Mouse (Mus musculus) erythroblast, embryonic 14.5 days (primary cell): ENCODE data around the gene Sugp2. TPM values are rescaled to one million over a fixed set of nuclear protein-coding genes. Genes with fewer than 3 reads are reported as not detected.
A peak's percentile ranks its signal among the peaks of the same experiment; 100 is the strongest.

Experiments
- H3K27me3 ChIP-seq: 2 replicates; pipeline ENCODE4 v1.6.1; 2012; ENCODE audit warnings: inconsistent platforms; ENCODE audit not compliant: control insufficient read depth
- H3K36me3 ChIP-seq: 2 replicates; pipeline ENCODE4 v1.6.1; 2012; ENCODE audit warnings: mild to moderate bottlenecking, inconsistent platforms; ENCODE audit not compliant: control insufficient read depth
- H3K4me1 ChIP-seq: 2 replicates; pipeline ENCODE4 v1.6.1; 2012; ENCODE audit warnings: inconsistent platforms; ENCODE audit not compliant: control insufficient read depth
- H3K4me3 ChIP-seq: replicated peaks from 2 replicates; pipeline ENCODE3; 2012; ENCODE audit warnings: moderate library complexity, mild to moderate bottlenecking, inconsistent platforms
- H3K9me3 ChIP-seq: 2 replicates; pipeline ENCODE4 v1.6.1; 2012; ENCODE audit warnings: low read length, inconsistent platforms, mixed read lengths; ENCODE audit not compliant: control insufficient read depth
- GATA1 ChIP-seq: IDR thresholded peaks from 2 replicates; pipeline ENCODE4 v1.6.1; 2012; ENCODE audit warnings: low read length, inconsistent platforms, mixed read lengths
- TAL1 ChIP-seq: IDR thresholded peaks from 3 replicates; pipeline ENCODE4 v1.6.1; 2012; ENCODE audit warnings: low read length, inconsistent platforms, mixed read lengths
- polyA plus RNA-seq: library from polyadenylated mRNA; stranded (reverse); fragments of >175 nt; gene quantifications from 2 replicates; pipeline ENCODE4 v1.2.3, GENCODE M21; 2012

Sugp2 gene
- polyA plus RNA-seq, 1 experiment = 1.5 TPM

DNA sequence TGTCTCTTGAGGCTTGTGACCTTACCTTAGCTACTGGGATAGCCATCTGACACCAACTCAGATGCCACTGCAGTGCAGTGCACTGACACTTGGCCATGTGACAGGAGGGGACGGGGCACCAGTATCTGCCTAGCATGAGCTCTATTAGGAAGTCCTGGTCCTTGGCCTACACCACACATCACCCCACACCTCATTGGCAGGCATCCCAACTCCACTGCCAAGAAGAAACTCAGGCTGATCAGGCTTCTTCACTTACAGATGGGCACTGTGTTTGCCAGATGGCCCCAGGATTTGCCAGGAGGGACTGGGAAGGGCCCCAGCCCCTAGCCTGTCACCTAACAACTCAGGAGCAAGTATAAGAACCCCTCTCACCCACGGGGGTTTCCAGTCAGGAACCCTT is 79.4 kb downstream of the Sugp2 start:
- Histone ChIP-seq H3K27me3 (peaks cover 35% of the 10 kb centered on the region), H3K4me3 (no peak overlapping the region), H3K36me3 (peaks cover 50% of the 10 kb centered on the region), H3K9me3 (no peaks in the 10 kb centered on the region), H3K4me1 (peaks cover 16% of the 10 kb centered on the region)
- TF ChIP-seq GATA1 (no peak), TAL1 (no peak)

DNA sequence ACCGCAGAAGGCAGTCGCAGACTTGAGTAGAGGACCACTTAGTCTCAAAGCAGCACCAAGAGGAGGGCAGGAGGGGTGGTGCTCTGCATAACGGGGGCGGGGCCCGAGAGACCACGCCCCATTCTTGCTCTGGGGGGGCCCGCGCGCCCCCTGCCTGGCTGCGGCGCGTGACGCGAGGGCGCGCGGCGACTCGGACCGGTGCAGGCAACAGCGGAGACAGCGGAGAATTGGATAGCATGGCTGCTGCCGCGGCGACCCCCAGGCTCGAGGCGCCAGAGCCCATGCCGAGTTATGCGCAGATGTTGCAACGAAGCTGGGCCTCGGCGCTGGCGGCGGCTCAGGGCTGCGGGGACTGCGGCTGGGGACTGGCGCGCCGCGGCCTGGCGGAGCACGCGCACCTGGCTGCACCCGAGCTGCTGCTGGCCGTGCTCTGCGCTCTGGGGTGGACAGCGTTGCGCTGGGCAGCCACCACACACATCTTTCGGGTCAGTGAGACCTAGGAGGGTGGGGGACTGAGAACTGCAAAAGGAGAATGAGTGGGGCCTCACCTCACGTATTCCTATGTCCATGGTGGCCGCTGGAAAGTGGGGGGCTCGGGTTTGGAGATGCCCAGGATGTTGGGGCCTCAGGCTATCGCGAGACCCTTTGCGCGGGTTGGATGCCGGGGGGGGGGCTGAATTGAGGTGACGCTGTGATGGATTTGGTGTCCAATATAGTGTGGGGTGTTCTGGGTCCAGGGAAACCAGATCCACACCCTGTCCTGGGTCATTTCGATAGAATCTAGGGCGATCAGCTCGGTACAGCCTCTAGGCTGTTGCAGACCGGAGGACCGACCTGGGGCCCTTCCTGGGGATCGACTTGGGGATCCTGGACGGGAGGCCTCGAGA is 81.8 kb downstream of the Sugp2 start, which contains the start of gene Cers1:
TSS of gene Cers1 (plus strand) at position 152 of the 887 bp plus-strand sequence.
- Histone ChIP-seq H3K27me3 (peaks cover 37% of the 10 kb centered on the region), H3K4me3 (peak within 1 kb of the TSS; percentile 53)

DNA sequence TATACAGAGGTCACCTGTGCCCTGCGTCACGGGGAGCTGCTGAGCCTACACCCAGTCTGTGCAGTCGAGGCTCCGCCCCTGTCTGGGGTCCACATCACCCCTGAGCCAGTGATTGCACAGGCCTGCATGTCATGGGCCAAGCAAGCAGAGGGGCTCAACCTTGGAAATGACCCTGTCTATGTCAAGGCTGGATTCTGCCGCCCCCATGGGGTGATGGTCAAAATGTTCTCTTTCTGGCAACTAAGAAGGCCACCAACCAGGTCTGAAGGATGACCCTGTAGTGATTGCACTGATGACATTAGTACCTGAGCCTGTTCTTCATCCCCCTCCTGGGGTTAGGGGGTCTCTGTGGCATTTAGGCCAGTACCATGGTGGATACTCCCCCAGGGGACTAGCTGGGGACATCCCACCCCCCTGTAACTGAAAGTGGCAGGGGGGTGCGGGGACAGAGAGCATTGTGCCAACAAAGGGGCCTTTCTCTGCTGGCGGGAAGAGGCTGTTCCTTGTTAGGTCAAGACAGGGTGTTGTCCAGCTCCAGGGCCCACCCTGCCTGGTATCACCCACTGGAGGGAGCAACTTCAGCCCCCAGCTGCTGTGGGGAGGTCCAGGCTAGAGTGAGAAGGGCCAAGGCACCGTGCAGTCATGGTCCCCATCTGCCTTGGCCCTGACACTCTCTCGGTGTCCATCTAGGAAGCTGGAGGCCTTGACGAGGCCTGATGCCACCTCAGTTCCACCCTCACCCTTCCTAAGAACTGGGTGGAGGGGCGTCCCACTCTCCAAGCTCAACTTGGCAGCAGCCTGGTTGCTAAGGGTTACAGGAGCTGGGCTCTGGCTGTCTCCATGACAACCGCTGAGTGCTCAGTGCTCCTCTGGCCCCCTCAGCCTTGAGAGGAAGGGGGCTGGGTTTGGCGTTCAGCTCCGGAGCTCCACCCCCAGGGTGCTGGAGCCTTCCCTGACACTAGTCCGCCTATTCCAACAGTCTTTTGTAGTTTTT is 82.8 kb downstream of the Sugp2 start:
- Histone ChIP-seq H3K9me3 (no peaks in the 10 kb centered on the region), H3K27me3 (peaks cover 37% of the 10 kb centered on the region), H3K4me3 (no peak overlapping the region), H3K36me3 (peaks cover 19% of the 10 kb centered on the region), H3K4me1 (peaks cover 16% of the 10 kb centered on the region)
- TF ChIP-seq GATA1 (no peak), TAL1 (no peak)

More for the DNA sequence above, 81.8 kb downstream of the Sugp2 start, which contains the start of gene Cers1:
- TF ChIP-seq TAL1 (no peak), GATA1 (no peak)
- Histone ChIP-seq H3K4me1 (peaks cover 16% of the 10 kb centered on the region), H3K36me3 (peaks cover 29% of the 10 kb centered on the region), H3K9me3 (no peaks in the 10 kb centered on the region)

DNA sequence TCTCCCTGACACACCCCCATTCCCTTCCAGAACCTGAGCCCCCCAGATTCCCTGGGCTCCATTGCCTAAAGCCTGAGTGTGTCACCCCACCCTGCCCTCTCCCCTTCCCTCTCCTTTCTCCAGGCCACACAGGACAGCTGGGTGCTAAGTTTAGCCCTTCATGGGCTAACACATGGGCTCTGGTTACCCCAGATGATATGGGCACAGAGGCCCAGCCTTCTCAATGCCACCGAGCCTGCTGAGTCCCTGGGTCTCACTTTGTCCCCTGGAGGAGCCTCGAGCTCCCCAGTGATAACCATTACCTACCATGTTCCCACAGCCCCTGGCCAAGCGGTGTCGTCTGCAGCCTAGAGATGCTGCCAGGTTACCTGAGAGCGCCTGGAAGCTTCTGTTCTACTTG is 83.8 kb downstream of the Sugp2 start:
- no peak for TF ChIP-seq GATA1
- TF ChIP-seq TAL1 = no peak
- Histone ChIP-seq H3K4me3 (no peak overlapping the region), H3K36me3 (peaks cover 10% of the 10 kb centered on the region), H3K27me3 (peaks cover 37% of the 10 kb centered on the region), H3K9me3 (no peaks in the 10 kb centered on the region), H3K4me1 (peaks cover 16% of the 10 kb centered on the region)

DNA sequence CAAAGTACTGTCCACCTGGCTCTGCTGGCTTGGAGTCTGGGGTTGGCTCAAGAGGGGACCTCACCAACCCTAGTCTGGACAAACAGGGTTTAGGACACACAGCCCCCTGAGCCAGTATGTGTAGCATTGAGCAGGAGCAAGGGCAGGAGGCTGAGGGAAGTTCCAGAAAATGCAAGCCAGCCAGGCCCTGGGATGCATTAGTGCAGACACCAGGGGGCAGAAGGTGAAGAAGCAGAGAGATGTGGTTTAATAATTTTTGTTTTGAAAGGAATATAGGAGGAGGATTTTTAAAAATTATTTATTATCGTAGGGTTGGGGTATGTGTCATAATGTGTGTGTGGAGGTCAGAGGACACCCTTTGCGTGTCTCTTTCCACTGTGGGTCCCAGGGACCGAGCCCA is 89.7 kb downstream of the Sugp2 start:
- Histone ChIP-seq H3K36me3 (no peaks in the 10 kb centered on the region; the same call in 1 of the 2 replicates), H3K27me3 (peaks cover 2% of the 10 kb centered on the region; the same call in 1 of the 2 replicates), H3K9me3 (peaks cover 2% of the 10 kb centered on the region; the same call in 1 of the 2 replicates), H3K4me3 (no peak overlapping the region), H3K4me1 (peaks cover 23% of the 10 kb centered on the region)
- TF ChIP-seq TAL1 (no peak), GATA1 (no peak)

DNA sequence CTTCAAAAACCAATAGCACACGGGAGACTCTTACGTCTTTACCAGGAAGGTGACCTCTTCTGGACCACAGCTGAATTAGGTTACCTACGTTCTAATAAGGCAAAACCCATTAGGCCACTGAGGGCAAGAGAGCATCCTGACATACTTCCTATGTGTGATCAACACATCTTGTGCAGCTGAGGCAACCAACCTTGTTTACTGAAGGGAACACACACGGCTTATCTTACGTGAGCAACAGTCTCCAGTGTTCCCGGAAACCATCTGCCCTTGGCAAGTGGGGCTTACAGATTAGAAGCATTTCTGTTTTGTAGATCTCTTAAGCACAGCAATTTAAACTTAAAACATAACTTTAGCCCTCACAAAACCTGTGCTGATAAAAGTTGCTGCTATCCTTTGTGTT is 93.5 kb downstream of the Sugp2 start:
- Histone ChIP-seq H3K4me3 (no peak overlapping the region), H3K36me3 (peaks cover 29% of the 10 kb centered on the region), H3K27me3 (peaks cover 8% of the 10 kb centered on the region), H3K9me3 (peaks cover 12% of the 10 kb centered on the region), H3K4me1 (peaks cover 53% of the 10 kb centered on the region)
- TF ChIP-seq GATA1 (peak; percentile 77), TAL1 (peak; percentile 77)

DNA sequence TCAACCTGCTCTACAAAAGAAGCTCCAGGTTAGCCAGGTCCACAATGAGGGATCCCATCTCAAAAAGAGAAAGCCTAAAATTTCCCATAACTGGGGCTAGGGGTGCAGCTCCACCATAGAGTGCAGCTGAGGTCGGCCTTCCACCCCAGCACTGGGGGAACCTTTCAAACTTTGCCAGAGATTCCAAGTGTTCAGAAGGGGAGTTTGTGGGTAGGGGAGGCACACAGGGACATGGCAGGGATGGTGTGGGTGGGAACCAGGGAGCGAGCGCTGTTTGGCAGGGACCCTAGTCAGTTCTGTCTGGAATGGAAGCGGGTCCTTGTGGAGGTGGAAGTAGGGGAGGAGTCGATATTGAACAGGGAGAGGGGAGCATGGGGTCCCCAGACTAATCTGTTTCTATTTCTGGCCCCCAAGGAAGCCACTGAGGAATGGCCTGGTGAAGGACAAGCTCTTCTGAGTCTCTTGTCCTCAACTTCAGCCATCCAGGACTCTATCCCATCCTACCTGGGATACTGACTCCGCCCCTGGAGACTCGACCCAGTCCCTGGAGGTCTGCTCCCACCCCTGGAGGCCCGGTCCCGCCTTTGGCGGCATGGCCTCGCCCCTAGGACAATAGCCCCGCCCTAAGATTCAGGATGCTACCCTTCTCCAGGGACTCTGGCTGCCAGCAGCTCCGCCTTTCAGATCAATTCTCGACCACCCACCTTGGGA is 95.3 kb downstream of the Sugp2 start, which contains the start of gene Gdf1:
TSS of gene Gdf1 (plus strand) at position 694 of the 711 bp plus-strand sequence.
- Histone ChIP-seq H3K4me3 (no peak within 1 kb of the TSS), H3K27me3 (peaks cover 8% of the 10 kb centered on the region), H3K36me3 (peaks cover 47% of the 10 kb centered on the region), H3K4me1 (peaks cover 52% of the 10 kb centered on the region), H3K9me3 (peaks cover 19% of the 10 kb centered on the region)
- TF ChIP-seq GATA1 = no peak
- no peak for TF ChIP-seq TAL1

Other genes with a start within 250 kb of the Sugp2 start
- 5.9 and 8.1 TPM in 2 replicates for gene Gatad2a, start 237.8 kb upstream of the Sugp2 start, polyA plus RNA-seq
- 1.5 TPM in 2 replicates for gene Mau2, start 191.5 kb upstream of the Sugp2 start, polyA plus RNA-seq
- 4.0 TPM in 2 replicates for gene Sugp1, start 191.4 kb upstream of the Sugp2 start, polyA plus RNA-seq
- 0.03 TPM in 1 of 2 replicates, not detected in the other for gene Tm6sf2, start 161.3 kb upstream of the Sugp2 start, polyA plus RNA-seq
- not detected in 2 replicates for gene Hapln4, start 150.8 kb upstream of the Sugp2 start, polyA plus RNA-seq
- gene Ncan, start 113.4 kb upstream of the Sugp2 start, polyA plus RNA-seq = not detected in 2 replicates
- 0.21 and 0.41 TPM in 2 replicates for gene Nr2c2ap, start 102.9 kb upstream of the Sugp2 start, polyA plus RNA-seq
- 1.8 and 2.5 TPM in 2 replicates for gene Rfxank, start 95.1 kb upstream of the Sugp2 start, polyA plus RNA-seq
- gene Borcs8, start 94.7 kb upstream of the Sugp2 start, polyA plus RNA-seq = 2.9 and 4.0 TPM in 2 replicates
- 0.14 and 0.29 TPM in 2 replicates for gene Mef2b, start 94.5 kb upstream of the Sugp2 start, polyA plus RNA-seq
- 9.0 and 11.2 TPM in 2 replicates for gene Tmem161a, start 61.9 kb upstream of the Sugp2 start, polyA plus RNA-seq
- gene Slc25a42, start 21.9 kb upstream of the Sugp2 start, polyA plus RNA-seq = 2.6 and 2.9 TPM in 2 replicates
- gene Armc6, start 240 bp downstream of the Sugp2 start, polyA plus RNA-seq = 1.6 and 2.2 TPM in 2 replicates
- 0.24 and 0.26 TPM in 2 replicates for gene Homer3, start 48.6 kb downstream of the Sugp2 start, polyA plus RNA-seq
- gene Ddx49, start 68.3 kb downstream of the Sugp2 start, polyA plus RNA-seq = 2.8 and 3.8 TPM in 2 replicates
- gene Cope, start 68.3 kb downstream of the Sugp2 start, polyA plus RNA-seq = 32.6 and 34.2 TPM in 2 replicates
- 0.06 TPM in 1 of 2 replicates, not detected in the other for gene Cers1, start 81.5 kb downstream of the Sugp2 start, polyA plus RNA-seq
- gene Gdf1, start 95.6 kb downstream of the Sugp2 start, polyA plus RNA-seq = 0.10 and 0.13 TPM in 2 replicates
- 18.7 and 18.9 TPM in 2 replicates for gene Upf1, start 119.1 kb downstream of the Sugp2 start, polyA plus RNA-seq
- not detected in 2 replicates for gene Comp, start 139.3 kb downstream of the Sugp2 start, polyA plus RNA-seq
- gene Crtc1, start 205.4 kb downstream of the Sugp2 start, polyA plus RNA-seq = 1.8 and 2.1 TPM in 2 replicates
- 0.92 and 1.0 TPM in 2 replicates for gene Klhl26, start 242.7 kb downstream of the Sugp2 start, polyA plus RNA-seq